Mouse (Mus musculus): ENCODE results near the gene Ccr4.

Ccr4 gene

GRCm38 (mm10) chr9:114504816-114505215 lies at the start of gene Ccr4:
Gene Ccr4, minus strand, starts transcription at chr9:114504916.
- no peak for DNase-seq

- no peak for DNase-seq
Measured at GRCm38 (mm10) chr9:114553828-114554227, 49.1 kb upstream of the Ccr4 start.

- DNase-seq, result no peak
Measured at GRCm38 (mm10) chr9:114550033-114550432, 45.3 kb upstream of the Ccr4 start.

GRCm38 (mm10) chr9:114549117-114549516 lies 44.4 kb upstream of the Ccr4 start:
- DNase-seq, result no peak

- no peak for DNase-seq
Measured at GRCm38 (mm10) chr9:114548496-114548895, 43.8 kb upstream of the Ccr4 start.

GRCm38 (mm10) chr9:114547643-114548077 lies 42.9 kb upstream of the Ccr4 start:
- DNase-seq, result no peak

- DNase-seq, result no peak
Measured at GRCm38 (mm10) chr9:114546765-114547164, 42.0 kb upstream of the Ccr4 start.

GRCm38 (mm10) chr9:114544754-114545393 lies 40.2 kb upstream of the Ccr4 start:
- no peak for DNase-seq

GRCm38 (mm10) chr9:114543882-114544753 lies 39.4 kb upstream of the Ccr4 start:
- no peak for DNase-seq

GRCm38 (mm10) chr9:114541279-114541741 lies 36.6 kb upstream of the Ccr4 start:
- no peak for DNase-seq

GRCm38 (mm10) chr9:114538996-114539563 lies 34.4 kb upstream of the Ccr4 start:
- no peak for DNase-seq

GRCm38 (mm10) chr9:114536628-114537027 lies 31.9 kb upstream of the Ccr4 start:
- DNase-seq, result no peak

GRCm38 (mm10) chr9:114534747-114535517 lies 30.2 kb upstream of the Ccr4 start:
- no peak for DNase-seq

- no peak for DNase-seq
Measured at GRCm38 (mm10) chr9:114533848-114534247, 29.1 kb upstream of the Ccr4 start.

- DNase-seq, result no peak
Measured at GRCm38 (mm10) chr9:114531276-114531675, 26.6 kb upstream of the Ccr4 start.

GRCm38 (mm10) chr9:114528680-114529048 lies 23.9 kb upstream of the Ccr4 start:
- no peak for DNase-seq

- no peak for DNase-seq
Measured at GRCm38 (mm10) chr9:114527992-114528679, 23.4 kb upstream of the Ccr4 start.

GRCm38 (mm10) chr9:114527085-114527484 lies 22.4 kb upstream of the Ccr4 start:
- DNase-seq, result peak in 1 of 2 experiments; percentile 12

GRCm38 (mm10) chr9:114526581-114526980 lies 21.9 kb upstream of the Ccr4 start:
- DNase-seq, result no peak

GRCm38 (mm10) chr9:114525891-114526290 lies 21.2 kb upstream of the Ccr4 start:
- no peak for DNase-seq

- DNase-seq, result no peak
Measured at GRCm38 (mm10) chr9:114525073-114525633, 20.4 kb upstream of the Ccr4 start.

- DNase-seq, result no peak
Measured at GRCm38 (mm10) chr9:114522501-114522900, 17.8 kb upstream of the Ccr4 start.
